Mouse (Mus musculus): Measurements from ENCODE around the gene Gm44502.
"Not testable (repeated sequence)": the region's sequence is repeated elsewhere in the genome, so short reads cannot be mapped to it uniquely, and the experiment has no call there.

Gm44502 gene

GRCm38 (mm10) chr15:89453865-89454478, 24.5 kb upstream of the Gm44502 start, which contains the start of gene Mapk8ip2:
Gene Mapk8ip2, plus strand, starts transcription at chr15:89453913.
- peak; percentile 74 for DNase-seq

- DNase-seq = peak; percentile 71
Measured at GRCm38 (mm10) chr15:89452906-89453864, 23.7 kb upstream of the Gm44502 start.

- DNase-seq = peak; percentile 68
Measured at GRCm38 (mm10) chr15:89442486-89443070, 13.1 kb upstream of the Gm44502 start.

- DNase-seq = no peak
Measured at GRCm38 (mm10) chr15:89435878-89436277, 6.4 kb upstream of the Gm44502 start.

- DNase-seq = no peak
Measured at GRCm38 (mm10) chr15:89434136-89434535, 4.6 kb upstream of the Gm44502 start.

GRCm38 (mm10) chr15:89432946-89433345, 3.5 kb upstream of the Gm44502 start:
- DNase-seq = peak; percentile 27

GRCm38 (mm10) chr15:89431806-89432205, 2.3 kb upstream of the Gm44502 start:
- DNase-seq = no peak

- no peak for DNase-seq
Measured at GRCm38 (mm10) chr15:89431271-89431670, 1.8 kb upstream of the Gm44502 start.

- DNase-seq = not testable (repeated sequence)
Measured at GRCm38 (mm10) chr15:89430771-89431170, 1.3 kb upstream of the Gm44502 start.

- DNase-seq = no peak
Measured at GRCm38 (mm10) chr15:89430341-89430740, 845 bp upstream of the Gm44502 start.

GRCm38 (mm10) chr15:89428821-89429351, 610 bp downstream of the Gm44502 start:
- DNase-seq = no peak

- no peak for DNase-seq
Measured at GRCm38 (mm10) chr15:89428136-89428790, 1.2 kb downstream of the Gm44502 start.

GRCm38 (mm10) chr15:89426716-89427115, 2.8 kb downstream of the Gm44502 start:
- no peak for DNase-seq

- no peak for DNase-seq
Measured at GRCm38 (mm10) chr15:89425711-89426121, 3.8 kb downstream of the Gm44502 start, which contains the start of gene Cpt1b. Gene Cpt1b, minus strand, starts transcription at chr15:89425863.

GRCm38 (mm10) chr15:89424621-89425020, 4.9 kb downstream of the Gm44502 start:
- DNase-seq = no peak

- no peak for DNase-seq
Measured at GRCm38 (mm10) chr15:89421938-89422337, 7.6 kb downstream of the Gm44502 start.

- DNase-seq = peak; percentile 40
Measured at GRCm38 (mm10) chr15:89415282-89415681, 14.2 kb downstream of the Gm44502 start.

- DNase-seq = no peak
Measured at GRCm38 (mm10) chr15:89410118-89410517, 19.4 kb downstream of the Gm44502 start, which contains the start of gene Syce3. Gene Syce3, minus strand, starts transcription at chr15:89410503.

GRCm38 (mm10) chr15:89406691-89407090, 22.8 kb downstream of the Gm44502 start:
- DNase-seq = no peak

GRCm38 (mm10) chr15:89404831-89405623, 24.5 kb downstream of the Gm44502 start:
- no peak for DNase-seq

- DNase-seq = no peak
Measured at GRCm38 (mm10) chr15:89402471-89402870, 27.0 kb downstream of the Gm44502 start.

- DNase-seq = no peak
Measured at GRCm38 (mm10) chr15:89399716-89400115, 29.8 kb downstream of the Gm44502 start.

Data from retina, postnatal 1 day (tissue).